Mouse (Mus musculus): ENCODE measurements around the gene Eya4. TPM values are rescaled to one million over a fixed set of nuclear protein-coding genes. Genes with fewer than 3 reads are reported as not detected.

Gene Eya4
- total RNA-seq (2021) = 1 to 10 TPM; 5.8 to 6.1 TPM

- DNase-seq (ENCODE audit: extremely low spot score in 1 of 2, low spot score in 2 of 2) = peak in 1 of 2 experiments; percentile 53
- intact Hi-C loops (cut with DNase I) = loop anchor here (10.0 kb wide), 1 partner anchor 255 kb away; no protein-coding TSS in a partner anchor
These were observed at the start of gene Eya4 for GRCm38 (mm10) chr10:23350011-23350911. TSS of gene Eya4 (minus strand) at chr10:23350786.

- no peak for DNase-seq (ENCODE audit: extremely low spot score in 1 of 2, low spot score in 2 of 2)
- intact Hi-C loops (cut with DNase I) = loop anchor here (5.0 kb wide), 1 partner anchor 278 kb away; no protein-coding TSS in a partner anchor
These were observed 44.8 kb upstream of the Eya4 start for GRCm38 (mm10) chr10:23395399-23395798.

GRCm38 (mm10) chr10:23394556-23395245 lies 44.1 kb upstream of the Eya4 start:
- intact Hi-C loops (cut with DNase I) = loop anchor here (5.0 kb wide), 1 partner anchor 277 kb away; no protein-coding TSS in a partner anchor
- no peak for DNase-seq (ENCODE audit: extremely low spot score in 1 of 2, low spot score in 2 of 2)

- no peak for DNase-seq (ENCODE audit: extremely low spot score in 1 of 2, low spot score in 2 of 2)
- intact Hi-C loops (cut with DNase I) = no loop called here
These were observed 43.6 kb upstream of the Eya4 start for GRCm38 (mm10) chr10:23394152-23394551.

GRCm38 (mm10) chr10:23363866-23364265 lies 13.3 kb upstream of the Eya4 start:
- intact Hi-C loops (cut with DNase I) = no loop called here
- DNase-seq (ENCODE audit: extremely low spot score in 1 of 2, low spot score in 2 of 2) = no peak

- intact Hi-C loops (cut with DNase I) = loop anchor here (10.0 kb wide), 2 partner anchors 255 to 1195 kb away; partner anchors contain the start of genes H60b and Raet1e
These were observed 1.1 kb downstream of the Eya4 start for GRCm38 (mm10) chr10:23349392-23350010.

GRCm38 (mm10) chr10:23348893-23349391 lies 1.6 kb downstream of the Eya4 start:
- no peak for DNase-seq (ENCODE audit: extremely low spot score in 1 of 2, low spot score in 2 of 2)

More at GRCm38 (mm10) chr10:23349392-23350010, 1.1 kb downstream of the Eya4 start:
- DNase-seq (ENCODE audit: extremely low spot score in 1 of 2, low spot score in 2 of 2) = no peak

GRCm38 (mm10) chr10:23348101-23348892 lies 2.3 kb downstream of the Eya4 start:
- DNase-seq (ENCODE audit: extremely low spot score in 1 of 2, low spot score in 2 of 2) = no peak
- intact Hi-C loops (cut with DNase I) = loop anchor here (10.0 kb wide), 1 partner anchor 1193 kb away; the partner anchor contains the start of genes H60b and Raet1e

More at GRCm38 (mm10) chr10:23348893-23349391, 1.6 kb downstream of the Eya4 start:
- intact Hi-C loops (cut with DNase I) = loop anchor here (10.0 kb wide), 1 partner anchor 1194 kb away; the partner anchor contains the start of genes H60b and Raet1e

GRCm38 (mm10) chr10:23337250-23337649 lies 13.3 kb downstream of the Eya4 start:
- no peak for DNase-seq (ENCODE audit: extremely low spot score in 1 of 2, low spot score in 2 of 2)
- intact Hi-C loops (cut with DNase I) = no loop called here

- intact Hi-C loops (cut with DNase I) = no loop called here
- no peak for DNase-seq (ENCODE audit: extremely low spot score in 1 of 2, low spot score in 2 of 2)
These were observed 17.8 kb downstream of the Eya4 start for GRCm38 (mm10) chr10:23332768-23333167.

- intact Hi-C loops (cut with DNase I) = no loop called here
These were observed 22.9 kb downstream of the Eya4 start for GRCm38 (mm10) chr10:23327651-23328050.

GRCm38 (mm10) chr10:23322275-23322674 lies 28.3 kb downstream of the Eya4 start:
- intact Hi-C loops (cut with DNase I) = no loop called here
- no peak for DNase-seq (ENCODE audit: extremely low spot score in 1 of 2, low spot score in 2 of 2)

More at GRCm38 (mm10) chr10:23327651-23328050, 22.9 kb downstream of the Eya4 start:
- DNase-seq (ENCODE audit: extremely low spot score in 1 of 2, low spot score in 2 of 2) = no peak

GRCm38 (mm10) chr10:23295616-23296015 lies 55.0 kb downstream of the Eya4 start:
- DNase-seq (ENCODE audit: extremely low spot score in 1 of 2, low spot score in 2 of 2) = no peak
- intact Hi-C loops (cut with DNase I) = no loop called here

- intact Hi-C loops (cut with DNase I) = no loop called here
- DNase-seq (ENCODE audit: extremely low spot score in 1 of 2, low spot score in 2 of 2) = no peak
These were observed 58.1 kb downstream of the Eya4 start for GRCm38 (mm10) chr10:23292495-23292894.

- intact Hi-C loops (cut with DNase I) = no loop called here
- no peak for DNase-seq (ENCODE audit: extremely low spot score in 1 of 2, low spot score in 2 of 2)
These were observed 73.2 kb downstream of the Eya4 start for GRCm38 (mm10) chr10:23277371-23277770.

- no peak for DNase-seq (ENCODE audit: extremely low spot score in 1 of 2, low spot score in 2 of 2)
- intact Hi-C loops (cut with DNase I) = no loop called here
These were observed 79.5 kb downstream of the Eya4 start for GRCm38 (mm10) chr10:23271050-23271621.

- DNase-seq (ENCODE audit: extremely low spot score in 1 of 2, low spot score in 2 of 2) = no peak
- intact Hi-C loops (cut with DNase I) = no loop called here
These were observed 80.1 kb downstream of the Eya4 start for GRCm38 (mm10) chr10:23270502-23270901.

- DNase-seq (ENCODE audit: extremely low spot score in 1 of 2, low spot score in 2 of 2) = no peak
- intact Hi-C loops (cut with DNase I) = no loop called here
These were observed 98.4 kb downstream of the Eya4 start for GRCm38 (mm10) chr10:23252180-23252579.
